19 mouse cellular contexts compared by ENCODE assay signal in the genomic region with DNA sequence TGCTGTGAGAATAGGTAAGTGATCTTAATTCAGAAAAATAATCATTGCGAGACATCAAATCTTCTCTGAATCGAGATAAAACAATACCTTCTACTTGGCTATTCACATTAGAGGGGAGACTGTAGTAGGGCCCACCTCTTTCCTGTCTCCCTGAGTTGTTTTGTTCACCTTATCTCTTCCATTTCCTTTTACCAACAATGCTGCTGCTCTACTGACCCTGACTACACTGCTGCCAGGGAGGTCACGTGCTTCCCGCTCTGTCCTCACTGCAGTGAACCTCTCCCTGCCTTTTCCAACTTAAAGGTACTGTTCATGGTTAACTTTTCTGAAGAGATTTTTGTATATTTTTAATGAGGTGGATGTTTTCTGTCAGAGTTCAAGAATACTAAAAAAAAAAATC. TPM values are rescaled to one million over a fixed set of nuclear protein-coding genes. Genes with fewer than 3 reads are reported as not detected.
DNase-seq lines count a peak whose midpoint lies in the region; ATAC-seq lines count a peak whose summit lies in the region.
"Had no signal": no experiment of that assay in that cellular context is flagged by ENCODE, and none has a peak within 500 bp of the region (broad histone marks: within the 10 kb centered on the region; RNA-seq: fewer than 3 reads in every experiment).

No protein-coding gene starts in this region.

- 61% methylated on average over 4 of the region's 4 CpGs for WGBS in heart, embryonic 14.5 days
- 56% methylated on average over 4 of the region's 4 CpGs for WGBS in liver, embryonic 12.5 days (ENCODE audit: insufficient replicate concordance)
- 84% methylated on average over 4 of the region's 4 CpGs for WGBS in hindbrain, embryonic 11.5 days

- H3K9ac ChIP-seq in heart, embryonic 14.5 days (ENCODE audit: low read length) = no peak overlapping the region
- no peak overlapping the region for H3K9ac ChIP-seq in liver, embryonic 12.5 days
- H3K9ac ChIP-seq in hindbrain, embryonic 11.5 days (ENCODE audit: low read depth, low read length) = no peak overlapping the region
- H3K9ac ChIP-seq: forebrain, embryonic 13.5 days; hindbrain, embryonic 14.5 days had no signal

- H3K4me3 ChIP-seq in heart, embryonic 14.5 days (ENCODE audit: control insufficient read depth in 1 of 2, insufficient read depth in 1 of 2, low read depth in 1 of 2, low read length in 2 of 2) = no peak overlapping the region
- no peak overlapping the region for H3K4me3 ChIP-seq in liver, embryonic 12.5 days
- no peak overlapping the region for H3K4me3 ChIP-seq in hindbrain, embryonic 11.5 days (ENCODE audit: low read depth, low read length)
- H3K4me3 ChIP-seq: erythroblast, embryonic 14.5 days; forebrain, embryonic 13.5 days; midbrain, embryonic 10.5 days had no signal

- peak; percentile 71 for ATAC-seq in heart, embryonic 14.5 days (ENCODE audit: insufficient number of reproducible peaks, insufficient read depth, low FRiP score, low read depth)
- peak; percentile 51 for ATAC-seq in liver, embryonic 12.5 days
- no peak for ATAC-seq in hindbrain, embryonic 11.5 days (ENCODE audit: low FRiP score)
- ATAC-seq: forebrain, embryonic 13.5 days had no signal

- H3K27ac ChIP-seq in heart, embryonic 14.5 days (replicated peaks in 1 of 2; ENCODE audit: control insufficient read depth in 1 of 2, insufficient read depth in 1 of 2, low read depth in 2 of 2, low read length in 2 of 2) = peak overlapping the region in 1 of 2 experiments; percentile 44; a peak in 1 of 4 replicates
- H3K27ac ChIP-seq in liver, embryonic 12.5 days = no peak overlapping the region
- H3K27ac ChIP-seq in hindbrain, embryonic 11.5 days (ENCODE audit: low read depth, low read length) = no peak overlapping the region
- H3K27ac ChIP-seq: forebrain, embryonic 13.5 days; hindbrain, embryonic 14.5 days; macrophage; midbrain, embryonic 10.5 days had no signal

- no peak overlapping the region for H3K4me2 ChIP-seq in heart, embryonic 14.5 days (ENCODE audit: low read length)
- no peak overlapping the region for H3K4me2 ChIP-seq in liver, embryonic 12.5 days
- no peak overlapping the region for H3K4me2 ChIP-seq in hindbrain, embryonic 11.5 days (replicated peaks; ENCODE audit: low read depth, low read length)
- H3K4me2 ChIP-seq: forebrain, embryonic 13.5 days; hindbrain, embryonic 14.5 days had no signal

- no peaks in the 10 kb centered on the region for H3K27me3 ChIP-seq in heart, embryonic 14.5 days (ENCODE audit: control insufficient read depth, insufficient read depth, low read length)
- no peaks in the 10 kb centered on the region for H3K27me3 ChIP-seq in liver, embryonic 12.5 days (replicated peaks)
- H3K27me3 ChIP-seq in hindbrain, embryonic 11.5 days (ENCODE audit: control insufficient read depth, insufficient read depth, low read length) = no peaks in the 10 kb centered on the region
- H3K27me3 ChIP-seq: forebrain, embryonic 13.5 days had no signal

- H3K4me1 ChIP-seq in heart, embryonic 14.5 days (ENCODE audit: control insufficient read depth in 2 of 2, insufficient read depth in 2 of 2, low read length in 2 of 2) = no peaks in the 10 kb centered on the region
- no peaks in the 10 kb centered on the region for H3K4me1 ChIP-seq in liver, embryonic 12.5 days
- no peaks in the 10 kb centered on the region for H3K4me1 ChIP-seq in hindbrain, embryonic 11.5 days (replicated peaks; ENCODE audit: control insufficient read depth, insufficient read depth, low read length)

- peak; percentile 12 to 17 for DNase-seq in heart, adult 9 months (ENCODE audit: low spot score in 2 of 2)
- peak; percentile 24 for DNase-seq in lung, postnatal 10 days
- no peak for DNase-seq in spleen, adult 18-20 months
- no peak for DNase-seq in hindbrain, embryonic 11.5 days (ENCODE audit: low spot score)
- no peak for DNase-seq in left cerebral cortex, adult 9 months (ENCODE audit: low spot score in 2 of 2)
- DNase-seq in left cerebral cortex, postnatal 25 days (ENCODE audit: low spot score in 2 of 2) = no peak
- DNase-seq: B cell, adult 2 months; cerebellum, adult 9-10 months; gastrocnemius, postnatal 10 days; kidney, adult 9 months; kidney, postnatal 25 days; retina, postnatal 1 day had no signal

- H3K9me3 ChIP-seq in heart, embryonic 14.5 days (ENCODE audit: control insufficient read depth, low read length) = no peaks in the 10 kb centered on the region
- no peaks in the 10 kb centered on the region for H3K9me3 ChIP-seq in liver, embryonic 12.5 days (replicated peaks)
- no peaks in the 10 kb centered on the region for H3K9me3 ChIP-seq in hindbrain, embryonic 11.5 days (ENCODE audit: control insufficient read depth, low read length)
- H3K9me3 ChIP-seq: forebrain, embryonic 13.5 days; midbrain, embryonic 10.5 days had no signal

- intact Hi-C loops in left cerebral cortex, postnatal 25 days (cut with DNase I) = no loop called here

- H3K36me3 ChIP-seq in heart, embryonic 14.5 days (ENCODE audit: control insufficient read depth, insufficient read depth, low read length) = no peaks in the 10 kb centered on the region
- H3K36me3 ChIP-seq in liver, embryonic 12.5 days = no peaks in the 10 kb centered on the region
- no peaks in the 10 kb centered on the region for H3K36me3 ChIP-seq in hindbrain, embryonic 11.5 days (ENCODE audit: control insufficient read depth, insufficient read depth, low read length)
- H3K36me3 ChIP-seq: midbrain, embryonic 10.5 days had no signal

RNA-seq across cellular contexts. Expression of gene Pcca, which starts 52.8 kb away (rescaled TPM):
- polyA plus RNA-seq in heart, embryonic 14.5 days (2014; fragmentation: Nextera tagmentation; extraction: Ambion mirVana) = 28.2 and 28.9 TPM in 2 replicates
- 13.3 and 14.2 TPM in 2 replicates for polyA plus RNA-seq in liver, embryonic 12.5 days (2016; fragmentation: Nextera tagmentation; extraction: Ambion mirVana)
- polyA plus RNA-seq in hindbrain, embryonic 11.5 days (2014; fragmentation: Nextera tagmentation; extraction: Ambion mirVana) = 31.6 and 33.1 TPM in 2 replicates
- total RNA-seq in left cerebral cortex, postnatal 25 days (2021) = 10 to 100 TPM; 31.3 to 32.4 TPM

Comparison
In these comparisons a context has a peak if more than half of its experiments do, and no peak if none do; other contexts are left out.
1. DNase-seq: peak in heart, adult 9 months (2 of 2) and lung, postnatal 10 days (single experiment); none in spleen, adult 18-20 months (0 of 2), hindbrain, embryonic 11.5 days (single experiment), left cerebral cortex, adult 9 months (0 of 2) and left cerebral cortex, postnatal 25 days (0 of 2).